Mouse (Mus musculus): ENCODE results near the gene Lifr. TPM values are rescaled to one million over a fixed set of nuclear protein-coding genes. Genes with fewer than 3 reads are reported as not detected.
A peak's percentile ranks its signal among the peaks of the same experiment; 100 is the strongest.

Gene Lifr
- polyA plus RNA-seq, 1 experiment from 2014 or later = 20.4 TPM

- Histone ChIP-seq H3K4me3 (replicated peaks; ENCODE audit: low read length) (no peak overlapping the region), H3K36me3 (ENCODE audit: control insufficient read depth, insufficient read depth, low read length) (no peaks in the 10 kb centered on the region), H3K4me2 (ENCODE audit: low read depth, low read length) (no peak overlapping the region), H3K9me3 (replicated peaks; ENCODE audit: control insufficient read depth, low read length) (no peaks in the 10 kb centered on the region), H3K4me1 (ENCODE audit: control insufficient read depth, insufficient read depth, low read length) (no peaks in the 10 kb centered on the region), H3K9ac (ENCODE audit: low read length) (no peak overlapping the region), H3K27ac (ENCODE audit: low read length) (no peak overlapping the region), H3K27me3 (ENCODE audit: control insufficient read depth, insufficient read depth, low read length) (no peaks in the 10 kb centered on the region)
- 75% methylated on average over 3 of the region's 3 CpGs for WGBS
- no peak for ATAC-seq (ENCODE audit: insufficient read depth, low FRiP score)
Observed at GRCm38 (mm10) chr15:7116699-7117098, 26.3 kb downstream of the Lifr start.

- H3K4me1 ChIP-seq (ENCODE audit: control insufficient read depth, insufficient read depth, low read length) = no peaks in the 10 kb centered on the region
- no peaks in the 10 kb centered on the region for H3K27me3 ChIP-seq (ENCODE audit: control insufficient read depth, insufficient read depth, low read length)
- H3K9me3 ChIP-seq (replicated peaks; ENCODE audit: control insufficient read depth, low read length) = no peaks in the 10 kb centered on the region
- H3K36me3 ChIP-seq (ENCODE audit: control insufficient read depth, insufficient read depth, low read length) = no peaks in the 10 kb centered on the region
- 73% methylated on average over 6 of the region's 6 CpGs for WGBS
- no peak overlapping the region for H3K27ac ChIP-seq (ENCODE audit: low read length)
- no peak overlapping the region for H3K9ac ChIP-seq (ENCODE audit: low read length)
- no peak overlapping the region for H3K4me3 ChIP-seq (replicated peaks; ENCODE audit: low read length)
- H3K4me2 ChIP-seq (ENCODE audit: low read depth, low read length) = no peak overlapping the region
- no peak for ATAC-seq (ENCODE audit: insufficient read depth, low FRiP score)
Observed at GRCm38 (mm10) chr15:7117944-7118343, 27.5 kb downstream of the Lifr start.

- H3K36me3 ChIP-seq (ENCODE audit: control insufficient read depth, insufficient read depth, low read length) = no peaks in the 10 kb centered on the region
- no peak overlapping the region for H3K4me3 ChIP-seq (replicated peaks; ENCODE audit: low read length)
- no peak overlapping the region for H3K27ac ChIP-seq (ENCODE audit: low read length)
- no peak overlapping the region for H3K4me2 ChIP-seq (ENCODE audit: low read depth, low read length)
- WGBS = 19% methylated on average over 5 of the region's 5 CpGs
- no peak overlapping the region for H3K9ac ChIP-seq (ENCODE audit: low read length)
- H3K9me3 ChIP-seq (replicated peaks; ENCODE audit: control insufficient read depth, low read length) = no peaks in the 10 kb centered on the region
- H3K27me3 ChIP-seq (ENCODE audit: control insufficient read depth, insufficient read depth, low read length) = no peaks in the 10 kb centered on the region
- H3K4me1 ChIP-seq (ENCODE audit: control insufficient read depth, insufficient read depth, low read length) = no peaks in the 10 kb centered on the region
- peak; percentile 64; the same call in 1 of the 2 replicates for ATAC-seq (ENCODE audit: insufficient read depth, low FRiP score)
Observed at GRCm38 (mm10) chr15:7118849-7119248, 28.4 kb downstream of the Lifr start.

- 56% methylated on average over 8 of the region's 8 CpGs for WGBS
- no peak for ATAC-seq (ENCODE audit: insufficient read depth, low FRiP score)
- Histone ChIP-seq H3K27me3 (ENCODE audit: control insufficient read depth, insufficient read depth, low read length) (no peaks in the 10 kb centered on the region), H3K4me3 (replicated peaks; ENCODE audit: low read length) (no peak overlapping the region), H3K9ac (ENCODE audit: low read length) (no peak overlapping the region), H3K36me3 (ENCODE audit: control insufficient read depth, insufficient read depth, low read length) (no peaks in the 10 kb centered on the region), H3K9me3 (replicated peaks; ENCODE audit: control insufficient read depth, low read length) (no peaks in the 10 kb centered on the region), H3K27ac (ENCODE audit: low read length) (no peak overlapping the region), H3K4me2 (ENCODE audit: low read depth, low read length) (no peak overlapping the region), H3K4me1 (ENCODE audit: control insufficient read depth, insufficient read depth, low read length) (peaks cover 3% of the 10 kb centered on the region; the same call in 1 of the 2 replicates)
Observed at GRCm38 (mm10) chr15:7119930-7120512, 29.6 kb downstream of the Lifr start.

- Histone ChIP-seq H3K4me1 (ENCODE audit: control insufficient read depth, insufficient read depth, low read length) (peaks cover 5% of the 10 kb centered on the region; the same call in 1 of the 2 replicates), H3K36me3 (ENCODE audit: control insufficient read depth, insufficient read depth, low read length) (no peaks in the 10 kb centered on the region), H3K4me2 (ENCODE audit: low read depth, low read length) (no peak overlapping the region), H3K27me3 (ENCODE audit: control insufficient read depth, insufficient read depth, low read length) (no peaks in the 10 kb centered on the region), H3K4me3 (replicated peaks; ENCODE audit: low read length) (no peak overlapping the region), H3K9me3 (replicated peaks; ENCODE audit: control insufficient read depth, low read length) (no peaks in the 10 kb centered on the region), H3K9ac (ENCODE audit: low read length) (no peak overlapping the region), H3K27ac (ENCODE audit: low read length) (no peak overlapping the region)
- ATAC-seq (ENCODE audit: insufficient read depth, low FRiP score) = no peak
- whole genome bisulfite sequencing = 45% methylated on average over 5 of the region's 5 CpGs
Observed at GRCm38 (mm10) chr15:7123781-7124450, 33.5 kb downstream of the Lifr start.

- H3K4me1 ChIP-seq (ENCODE audit: control insufficient read depth, insufficient read depth, low read length) = peaks cover 14% of the 10 kb centered on the region
- H3K36me3 ChIP-seq (ENCODE audit: control insufficient read depth, insufficient read depth, low read length) = no peaks in the 10 kb centered on the region
- H3K27ac ChIP-seq (ENCODE audit: low read length) = no peak overlapping the region
- no peak overlapping the region for H3K4me3 ChIP-seq (replicated peaks; ENCODE audit: low read length)
- H3K27me3 ChIP-seq (ENCODE audit: control insufficient read depth, insufficient read depth, low read length) = no peaks in the 10 kb centered on the region
- WGBS = 45% methylated on average over 1 of the region's 1 CpGs
- ATAC-seq (ENCODE audit: insufficient read depth, low FRiP score) = no peak
- no peak overlapping the region for H3K4me2 ChIP-seq (ENCODE audit: low read depth, low read length)
- H3K9me3 ChIP-seq (replicated peaks; ENCODE audit: control insufficient read depth, low read length) = no peaks in the 10 kb centered on the region
- H3K9ac ChIP-seq (ENCODE audit: low read length) = no peak overlapping the region
Observed at GRCm38 (mm10) chr15:7126171-7126570, 35.8 kb downstream of the Lifr start.

- no peak for ATAC-seq (ENCODE audit: insufficient read depth, low FRiP score)
- Histone ChIP-seq H3K36me3 (ENCODE audit: control insufficient read depth, insufficient read depth, low read length) (no peaks in the 10 kb centered on the region), H3K27me3 (ENCODE audit: control insufficient read depth, insufficient read depth, low read length) (no peaks in the 10 kb centered on the region), H3K4me1 (ENCODE audit: control insufficient read depth, insufficient read depth, low read length) (peaks cover 23% of the 10 kb centered on the region), H3K4me2 (ENCODE audit: low read depth, low read length) (peak overlapping the region; percentile 90), H3K9me3 (replicated peaks; ENCODE audit: control insufficient read depth, low read length) (no peaks in the 10 kb centered on the region), H3K9ac (ENCODE audit: low read length) (peak overlapping the region; percentile 84), H3K27ac (ENCODE audit: low read length) (peak overlapping the region; percentile 91), H3K4me3 (replicated peaks; ENCODE audit: low read length) (peak overlapping the region; percentile 75)
- 3% methylated on average over 18 of the region's 18 CpGs for WGBS
Observed at GRCm38 (mm10) chr15:7128627-7129126, 38.3 kb downstream of the Lifr start.

GRCm38 (mm10) chr15:7129127-7129943, 38.9 kb downstream of the Lifr start:
- H3K4me3 ChIP-seq (replicated peaks; ENCODE audit: low read length) = peak overlapping the region; percentile 75
- H3K4me2 ChIP-seq (ENCODE audit: low read depth, low read length) = peak overlapping the region; percentile 90
- H3K27me3 ChIP-seq (ENCODE audit: control insufficient read depth, insufficient read depth, low read length) = no peaks in the 10 kb centered on the region
- peak overlapping the region; percentile 84 for H3K9ac ChIP-seq (ENCODE audit: low read length)
- peaks cover 23% of the 10 kb centered on the region for H3K4me1 ChIP-seq (ENCODE audit: control insufficient read depth, insufficient read depth, low read length)
- ATAC-seq (ENCODE audit: insufficient read depth, low FRiP score) = peak; percentile 94
- peak overlapping the region; percentile 91 for H3K27ac ChIP-seq (ENCODE audit: low read length)
- H3K36me3 ChIP-seq (ENCODE audit: control insufficient read depth, insufficient read depth, low read length) = no peaks in the 10 kb centered on the region
- WGBS = under 1% methylated on average over 113 of the region's 116 CpGs
- no peaks in the 10 kb centered on the region for H3K9me3 ChIP-seq (replicated peaks; ENCODE audit: control insufficient read depth, low read length)

- H3K4me1 ChIP-seq (ENCODE audit: control insufficient read depth, insufficient read depth, low read length) = peaks cover 22% of the 10 kb centered on the region
- WGBS = 0% methylated on average over 16 of the region's 16 CpGs
- no peak for ATAC-seq (ENCODE audit: insufficient read depth, low FRiP score)
- H3K9me3 ChIP-seq (replicated peaks; ENCODE audit: control insufficient read depth, low read length) = no peaks in the 10 kb centered on the region
- H3K4me2 ChIP-seq (ENCODE audit: low read depth, low read length) = peak overlapping the region; percentile 90
- H3K4me3 ChIP-seq (replicated peaks; ENCODE audit: low read length) = peak overlapping the region; percentile 75
- peak overlapping the region; percentile 71 for H3K27ac ChIP-seq (ENCODE audit: low read length)
- no peaks in the 10 kb centered on the region for H3K36me3 ChIP-seq (ENCODE audit: control insufficient read depth, insufficient read depth, low read length)
- H3K27me3 ChIP-seq (ENCODE audit: control insufficient read depth, insufficient read depth, low read length) = no peaks in the 10 kb centered on the region
- H3K9ac ChIP-seq (ENCODE audit: low read length) = peak overlapping the region; percentile 84
Observed at GRCm38 (mm10) chr15:7129944-7130287, 39.5 kb downstream of the Lifr start.
